Mouse (Mus musculus) stomach, embryonic 16.5 days (tissue): ENCODE measurements around the gene Homer2. TPM values are rescaled to one million over a fixed set of nuclear protein-coding genes. Genes with fewer than 3 reads are reported as not detected.

ENCODE experiments used
- ATAC-seq: fragments of 200-750 bp; cut with Nextera tagmentation; 2 replicates; pipeline ENCODE4 v1.8.0; 2017; ENCODE audit warnings: moderate number of reproducible peaks, moderate TSS enrichment; ENCODE audit not compliant: insufficient read depth, low FRiP score
- H3K27ac ChIP-seq: fragments of 300-500 bp; sonication (generic); 2 replicates; pipeline ENCODE4 v1.5.1; 2014; ENCODE audit warnings: low read length
- H3K27me3 ChIP-seq: fragments of 300-500 bp; sonication (generic); 2 replicates; pipeline ENCODE4 v1.6.1; 2014; ENCODE audit warnings: low read length, control low read depth, mixed read lengths; ENCODE audit not compliant: control insufficient read depth, insufficient read depth
- H3K36me3 ChIP-seq: fragments of 300-500 bp; sonication (generic); 2 replicates; pipeline ENCODE4 v1.6.1; 2014; ENCODE audit warnings: low read length; ENCODE audit not compliant: control insufficient read depth, insufficient read depth
- H3K4me1 ChIP-seq: fragments of 300-500 bp; sonication (generic); 2 replicates; pipeline ENCODE4 v1.6.1; 2014; ENCODE audit warnings: low read length, control low read depth, mixed read lengths; ENCODE audit not compliant: control insufficient read depth, insufficient read depth
- H3K4me2 ChIP-seq: fragments of 300-500 bp; sonication (generic); 2 replicates; pipeline ENCODE4 v1.6.1; 2014; ENCODE audit warnings: low read depth, low read length, mixed read lengths
- H3K4me3 ChIP-seq: fragments of 300-500 bp; sonication (generic); replicated peaks from 2 replicates; pipeline ENCODE4 v1.5.1; 2014; ENCODE audit warnings: mild to moderate bottlenecking, low read length
- H3K9ac ChIP-seq: fragments of 300-500 bp; sonication (generic); 2 replicates; pipeline ENCODE4 v1.6.1; 2014; ENCODE audit warnings: low read length
- H3K9me3 ChIP-seq: fragments of 300-500 bp; sonication (generic); replicated peaks from 2 replicates; pipeline ENCODE4 v1.6.1; 2016; ENCODE audit warnings: low read length, control low read depth; ENCODE audit not compliant: control insufficient read depth
- WGBS: fragments of 180-500 bp; shearing (Covaris S2); extraction: QIAGEN DNeasy Blood & Tissue Kit; methylation state at CpG from one replicate; pipeline ENCODE4 v1.1.7; 2014; 5-methylcytosine and 5-hydroxymethylcytosine counted together
- polyA plus RNA-seq: library from polyadenylated mRNA; unstranded; fragments of >200 nt; fragmentation: Nextera tagmentation; extraction: Ambion mirVana; gene quantifications from 2 replicates; pipeline ENCODE4 v1.2.1, GENCODE M21; 2015

Gene Homer2
- polyA plus RNA-seq, 1 experiment from 2014 or later = 33.3 TPM

- H3K4me1 ChIP-seq = 0 out of 2 replicates have a peak, but pooled peaks cover 6% of the 10 kb centered on the region
- no peaks in the 10 kb centered on the region; the same call in none of the 2 replicates for H3K27me3 ChIP-seq
- H3K4me2 ChIP-seq = 0 out of 2 replicates have a peak overlapping the region, but pooled peaks have one; percentile 70
- H3K4me3 ChIP-seq = no peak overlapping the region
- ATAC-seq = peak; percentile 71; the same call in 1 of the 2 replicates
- no peaks in the 10 kb centered on the region for H3K36me3 ChIP-seq
- H3K27ac ChIP-seq = peak overlapping the region; percentile 69; the same call in 1 of the 2 replicates
- H3K9ac ChIP-seq = no peak overlapping the region
- no peaks in the 10 kb centered on the region; the same call in 1 of the 2 replicates for H3K9me3 ChIP-seq
These were observed 838 bp upstream of the Homer2 start for GRCm38 (mm10) chr7:81708165-81708564.

DNA sequence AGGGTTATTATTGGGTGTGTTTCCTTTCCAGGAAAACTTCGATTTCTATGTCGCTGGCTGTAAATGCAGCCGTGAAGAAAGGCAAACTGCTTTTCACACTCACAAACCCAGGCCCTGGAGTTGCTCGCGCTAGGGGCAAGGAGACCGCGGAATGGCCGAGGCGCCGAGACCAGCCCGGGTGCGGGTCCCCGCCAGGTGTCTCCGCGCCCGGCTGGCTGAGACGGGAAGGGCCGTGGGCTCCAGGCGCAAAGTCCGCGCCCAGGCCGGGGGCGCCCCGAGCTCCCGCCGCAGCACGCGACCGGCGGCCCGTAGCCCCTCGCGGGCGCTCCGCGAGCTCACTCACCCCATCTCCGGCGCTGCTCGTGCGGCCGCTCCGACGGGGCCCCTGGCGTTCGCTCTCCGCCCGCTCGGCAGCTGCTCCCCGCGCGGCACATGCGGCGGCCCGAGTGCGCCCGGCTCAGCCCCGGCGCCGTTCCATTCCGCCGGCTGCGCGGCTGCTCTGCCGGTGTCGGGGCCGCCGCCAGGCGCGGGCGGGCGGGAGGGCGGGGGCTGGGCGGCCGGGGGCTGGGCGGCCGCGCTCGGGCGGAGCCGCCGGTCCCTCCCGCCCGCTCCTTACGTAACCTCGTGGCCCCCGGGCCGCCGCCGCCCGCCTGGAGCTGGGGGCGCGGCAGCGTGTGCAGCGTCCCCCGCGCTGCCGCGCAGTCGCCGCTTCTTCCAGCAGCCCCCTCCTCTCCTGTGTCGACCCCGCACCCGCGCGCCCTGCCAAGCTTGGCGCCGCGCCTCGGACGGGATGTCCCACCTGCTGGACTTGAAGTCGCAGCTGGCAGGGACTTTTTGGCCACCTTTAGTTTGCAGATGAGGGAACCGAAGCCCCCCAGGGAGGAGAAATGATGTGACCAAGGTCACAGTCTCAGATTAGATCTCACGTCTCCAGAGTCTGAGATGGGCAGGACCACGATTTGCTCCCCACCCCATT is 623 bp downstream of the Homer2 start:
- WGBS = under 1% methylated on average over 107 of the region's 114 CpGs
- peak overlapping the region; percentile 81 for H3K9ac ChIP-seq
- H3K4me2 ChIP-seq = peak overlapping the region; percentile 70

GRCm38 (mm10) chr7:81706027-81706415 is 1.3 kb downstream of the Homer2 start:
- peak overlapping the region; percentile 59 for H3K4me3 ChIP-seq
- 24% methylated on average over 12 of the region's 12 CpGs for WGBS
- H3K4me1 ChIP-seq = 0 out of 2 replicates have a peak, but pooled peaks cover 6% of the 10 kb centered on the region
- H3K9ac ChIP-seq = peak overlapping the region; percentile 81
- ATAC-seq = no peak
- no peaks in the 10 kb centered on the region; the same call in none of the 2 replicates for H3K27me3 ChIP-seq
- H3K27ac ChIP-seq = peak overlapping the region; percentile 67
- H3K36me3 ChIP-seq = no peaks in the 10 kb centered on the region
- H3K9me3 ChIP-seq = no peaks in the 10 kb centered on the region; the same call in 1 of the 2 replicates
- H3K4me2 ChIP-seq = peak overlapping the region; percentile 70

More for the DNA sequence above, 623 bp downstream of the Homer2 start:
- Histone ChIP-seq H3K9me3 (no peaks in the 10 kb centered on the region; the same call in 1 of the 2 replicates), H3K36me3 (no peaks in the 10 kb centered on the region), H3K4me1 (0 out of 2 replicates have a peak, but pooled peaks cover 6% of the 10 kb centered on the region), H3K27me3 (no peaks in the 10 kb centered on the region; the same call in none of the 2 replicates), H3K4me3 (peak overlapping the region; percentile 59), H3K27ac (peak overlapping the region; percentile 67)
- peak; percentile 57; the same call in 1 of the 2 replicates for ATAC-seq

DNA sequence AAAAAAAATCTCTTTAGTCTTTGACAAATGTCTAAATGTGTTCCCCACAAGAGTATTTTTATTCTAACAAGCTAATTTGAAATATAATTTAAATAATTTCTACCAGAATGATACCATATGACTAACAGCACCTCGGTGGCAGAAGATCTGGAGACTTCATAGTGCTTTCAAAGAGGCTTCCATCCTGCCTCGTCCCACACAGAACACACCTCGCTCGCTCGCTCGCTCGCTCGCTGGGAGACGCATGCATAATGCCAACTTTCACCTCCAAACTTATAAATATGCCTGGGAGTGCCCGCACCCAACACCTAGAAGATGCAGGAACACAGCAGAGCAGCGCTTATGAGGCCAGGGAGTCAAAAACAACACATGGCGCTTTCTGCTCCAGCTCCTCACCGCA is 9.0 kb downstream of the Homer2 start:
- WGBS = 90% methylated on average over 13 of the region's 13 CpGs
- Histone ChIP-seq H3K4me3 (no peak overlapping the region), H3K27me3 (no peaks in the 10 kb centered on the region), H3K9ac (no peak overlapping the region), H3K9me3 (no peaks in the 10 kb centered on the region), H3K36me3 (no peaks in the 10 kb centered on the region), H3K4me2 (no peak overlapping the region), H3K27ac (no peak overlapping the region), H3K4me1 (no peaks in the 10 kb centered on the region)
- ATAC-seq = no peak

DNA sequence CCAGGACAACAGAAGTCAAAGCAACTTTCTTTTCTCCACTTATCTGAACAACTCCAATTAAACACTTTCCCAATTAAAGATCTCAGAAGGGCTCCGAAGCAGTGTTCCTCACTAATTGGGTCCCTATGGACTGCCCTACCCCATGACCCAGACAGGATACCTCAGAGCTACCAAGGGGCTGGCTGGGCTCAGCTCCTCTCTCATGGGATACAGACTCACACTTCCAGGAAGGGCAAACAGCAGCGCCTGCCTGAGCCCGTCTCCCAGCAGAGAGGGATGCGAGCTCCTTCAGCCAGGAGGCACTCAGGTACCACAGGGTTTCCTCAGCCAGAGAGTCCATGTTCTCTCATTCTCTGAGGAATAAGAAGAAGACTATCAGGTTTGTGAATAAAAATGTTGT is 9.4 kb downstream of the Homer2 start:
- H3K4me2 ChIP-seq = no peak overlapping the region
- no peaks in the 10 kb centered on the region for H3K9me3 ChIP-seq
- no peaks in the 10 kb centered on the region for H3K36me3 ChIP-seq
- no peak overlapping the region for H3K4me3 ChIP-seq
- 81% methylated on average over 4 of the region's 4 CpGs for WGBS
- ATAC-seq = no peak
- H3K27me3 ChIP-seq = no peaks in the 10 kb centered on the region
- no peak overlapping the region for H3K27ac ChIP-seq
- peaks cover 3% of the 10 kb centered on the region; the same call in 1 of the 2 replicates for H3K4me1 ChIP-seq
- H3K9ac ChIP-seq = no peak overlapping the region

DNA sequence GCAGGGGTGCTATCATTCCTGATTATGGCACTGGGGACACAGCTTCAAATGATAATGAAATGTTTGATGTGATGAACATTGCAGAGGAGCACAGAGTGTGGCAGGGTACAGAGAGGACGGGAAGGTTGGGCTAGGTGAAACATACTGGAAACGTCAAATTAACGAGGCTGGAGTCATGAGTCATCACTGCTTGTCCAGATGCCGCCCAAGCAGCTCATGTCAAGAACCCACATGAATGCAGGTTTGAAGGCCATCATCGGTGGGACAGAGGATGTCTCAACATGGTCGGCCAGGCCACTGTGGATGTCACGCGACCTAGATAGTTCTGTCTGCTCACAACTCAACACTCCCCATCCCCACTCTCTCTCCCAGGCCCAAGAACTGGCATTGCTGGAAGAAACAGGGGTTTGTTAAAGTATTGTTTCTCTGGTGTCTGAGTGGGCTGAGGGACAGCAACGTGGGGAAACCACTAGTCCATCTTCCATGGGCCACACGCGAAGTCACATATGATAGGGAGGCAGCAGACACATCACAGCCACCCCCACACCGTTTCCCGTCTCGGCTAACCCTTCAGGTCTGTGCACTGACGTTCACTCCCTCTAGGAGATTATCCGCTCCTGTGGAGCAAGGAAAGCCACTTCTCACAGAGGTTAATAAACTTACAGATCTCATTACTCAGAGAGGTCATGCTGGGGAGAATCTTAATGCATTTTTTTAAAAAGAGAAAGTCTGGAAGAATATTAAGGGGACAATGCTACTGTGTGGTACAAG is 11.4 kb downstream of the Homer2 start:
- Histone ChIP-seq H3K36me3 (no peaks in the 10 kb centered on the region), H3K4me3 (no peak overlapping the region), H3K9ac (no peak overlapping the region), H3K4me2 (no peak overlapping the region), H3K9me3 (no peaks in the 10 kb centered on the region), H3K4me1 (peaks cover 9% of the 10 kb centered on the region; the same call in 1 of the 2 replicates), H3K27ac (no peak overlapping the region), H3K27me3 (no peaks in the 10 kb centered on the region)
- no peak for ATAC-seq
- 80% methylated on average over 16 of the region's 16 CpGs for WGBS

DNA sequence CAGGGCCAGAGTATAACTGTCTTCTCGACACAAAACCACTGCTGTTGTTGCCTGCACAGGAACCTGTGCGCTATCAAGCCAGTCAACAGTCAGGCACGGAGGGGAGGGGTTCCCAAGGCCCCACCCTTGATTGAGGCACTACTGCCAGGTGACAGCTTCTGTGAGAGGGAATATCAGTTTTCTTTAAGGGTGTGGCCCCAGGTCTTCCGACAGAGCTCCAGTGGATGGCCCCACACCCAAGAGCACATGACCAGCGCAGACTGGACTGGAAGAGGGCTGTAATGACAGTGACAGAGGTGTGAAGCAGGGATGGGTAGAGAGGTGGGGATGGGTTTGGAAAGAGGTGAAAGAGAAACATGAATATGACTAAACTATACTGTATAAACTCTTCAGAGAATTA is 16.3 kb downstream of the Homer2 start:
- H3K27me3 ChIP-seq = no peaks in the 10 kb centered on the region
- H3K27ac ChIP-seq = no peak overlapping the region
- no peak overlapping the region for H3K4me3 ChIP-seq
- no peak overlapping the region for H3K4me2 ChIP-seq
- peak; percentile 57 for ATAC-seq
- WGBS = 63% methylated on average over 5 of the region's 5 CpGs
- peaks cover 18% of the 10 kb centered on the region; the same call in 1 of the 2 replicates for H3K4me1 ChIP-seq
- no peaks in the 10 kb centered on the region for H3K9me3 ChIP-seq
- no peaks in the 10 kb centered on the region for H3K36me3 ChIP-seq
- H3K9ac ChIP-seq = no peak overlapping the region

DNA sequence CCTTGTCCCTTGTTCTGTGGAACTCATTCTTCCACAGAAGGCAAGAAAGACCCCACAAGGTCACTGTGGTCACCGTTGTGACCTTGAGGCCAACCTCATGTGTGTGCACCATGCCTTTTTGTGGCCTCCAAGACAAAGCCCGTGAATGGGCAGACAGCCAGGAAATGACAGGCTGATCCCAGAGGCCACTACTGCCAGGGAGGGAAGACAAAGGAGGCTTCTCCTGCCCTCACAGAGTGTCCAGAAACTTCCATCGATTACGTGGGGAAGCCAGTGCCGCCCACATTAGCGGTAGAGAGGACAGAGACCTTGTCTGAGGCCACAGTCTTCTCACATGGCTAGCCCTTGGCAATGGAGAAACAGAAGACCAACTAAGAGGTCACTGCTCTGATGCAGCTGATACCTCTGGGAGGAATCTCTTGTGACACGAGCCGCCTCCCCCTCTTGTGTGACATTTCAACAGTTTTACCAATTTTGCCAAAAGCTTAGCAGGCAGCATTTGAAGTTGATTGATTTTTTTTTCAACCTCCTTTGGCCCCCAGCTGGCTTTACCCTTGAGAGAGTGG is 18.1 kb downstream of the Homer2 start:
- Histone ChIP-seq H3K4me3 (no peak overlapping the region), H3K4me2 (no peak overlapping the region), H3K4me1 (peaks cover 18% of the 10 kb centered on the region; the same call in 1 of the 2 replicates), H3K27me3 (no peaks in the 10 kb centered on the region), H3K9ac (no peak overlapping the region), H3K9me3 (no peaks in the 10 kb centered on the region), H3K27ac (no peak overlapping the region; the same call in 1 of the 2 replicates), H3K36me3 (no peaks in the 10 kb centered on the region)
- 64% methylated on average over 8 of the region's 8 CpGs for WGBS
- no peak for ATAC-seq
